Mouse (Mus musculus) CH12F3 (cell line): ENCODE measurements around the gene Map7d3.

Experiments
- in situ Hi-C: fragments of 300-500 bp; cut with MboI; formaldehyde crosslinking; loops from 2 replicates; pipeline ENCODE4 v1.14.3; 2020; ENCODE audit warnings: low sequenced_read_pairs

Map7d3 gene

GRCm38 (mm10) chrX:56821765-56822603 lies at the start of gene Map7d3:
Gene Map7d3, minus strand, starts transcription at chrX:56822326.
- in situ Hi-C loops, result no loop called here

- in situ Hi-C loops, result no loop called here
Measured at GRCm38 (mm10) chrX:56869863-56870262, 47.7 kb upstream of the Map7d3 start, which contains the start of gene Adgrg4. Gene Adgrg4, plus strand, starts transcription at chrX:56870163.

- in situ Hi-C loops, result no loop called here
Measured at GRCm38 (mm10) chrX:56841255-56841654, 19.1 kb upstream of the Map7d3 start.

GRCm38 (mm10) chrX:56839369-56839768 lies 17.2 kb upstream of the Map7d3 start:
- in situ Hi-C loops, result no loop called here

- in situ Hi-C loops, result no loop called here
Measured at GRCm38 (mm10) chrX:56835842-56836241, 13.7 kb upstream of the Map7d3 start.

GRCm38 (mm10) chrX:56827492-56827891 lies 5.4 kb upstream of the Map7d3 start:
- in situ Hi-C loops, result no loop called here

- in situ Hi-C loops, result no loop called here
Measured at GRCm38 (mm10) chrX:56791268-56791667, 30.9 kb downstream of the Map7d3 start.

- in situ Hi-C loops, result no loop called here
Measured at GRCm38 (mm10) chrX:56790591-56790990, 31.5 kb downstream of the Map7d3 start.

GRCm38 (mm10) chrX:56787486-56787885 lies 34.6 kb downstream of the Map7d3 start:
- in situ Hi-C loops, result no loop called here

- in situ Hi-C loops, result no loop called here
Measured at GRCm38 (mm10) chrX:56786281-56787061, 35.7 kb downstream of the Map7d3 start.

- in situ Hi-C loops, result loop anchor here (25.0 kb wide), 1 partner anchor 236 kb away; the partner anchor contains the start of gene Gm648
Measured at GRCm38 (mm10) chrX:56773329-56773728, 48.8 kb downstream of the Map7d3 start.

GRCm38 (mm10) chrX:56771751-56772150 lies 50.4 kb downstream of the Map7d3 start:
- in situ Hi-C loops, result loop anchor here (25.0 kb wide), 1 partner anchor 234 kb away; the partner anchor contains the start of gene Gm648

- in situ Hi-C loops, result loop anchor here (25.0 kb wide), 1 partner anchor 233 kb away; the partner anchor contains the start of gene Gm648
Measured at GRCm38 (mm10) chrX:56769838-56770237, 52.3 kb downstream of the Map7d3 start.

GRCm38 (mm10) chrX:56760257-56760760 lies 61.8 kb downstream of the Map7d3 start:
- in situ Hi-C loops, result loop anchor here (25.0 kb wide), 1 partner anchor 223 kb away; the partner anchor contains the start of gene Gm648

- in situ Hi-C loops, result loop anchor here (25.0 kb wide), 1 partner anchor 219 kb away; the partner anchor contains the start of gene Gm648
Measured at GRCm38 (mm10) chrX:56756352-56756751, 65.8 kb downstream of the Map7d3 start.

- in situ Hi-C loops, result loop anchor here (25.0 kb wide), 1 partner anchor 218 kb away; the partner anchor contains the start of gene Gm648
Measured at GRCm38 (mm10) chrX:56755646-56756045, 66.5 kb downstream of the Map7d3 start.

GRCm38 (mm10) chrX:56753317-56754289 lies 68.5 kb downstream of the Map7d3 start:
- in situ Hi-C loops, result loop anchor here (25.0 kb wide), 1 partner anchor 216 kb away; the partner anchor contains the start of gene Gm648

GRCm38 (mm10) chrX:56752144-56752543 lies 70.0 kb downstream of the Map7d3 start:
- in situ Hi-C loops, result loop anchor here (25.0 kb wide), 1 partner anchor 215 kb away; the partner anchor contains the start of gene Gm648

- in situ Hi-C loops, result loop anchor here (25.0 kb wide), 1 partner anchor 214 kb away; the partner anchor contains the start of gene Gm648
Measured at GRCm38 (mm10) chrX:56751536-56751935, 70.6 kb downstream of the Map7d3 start.
